Mouse (Mus musculus): ENCODE data around the gene Olfr1377.
"Not testable (repeated sequence)": the region's sequence is repeated elsewhere in the genome, so short reads cannot be mapped to it uniquely, and the experiment has no call there.

GRCm38 (mm10) chr11:51029381-51029780, 47.6 kb downstream of the Olfr1377 start:
- TF ChIP-seq CTCF (IDR thresholded peaks at IDR 0.05; ENCODE audit: borderline replicate concordance, insufficient read depth, low read length); POLR2A (IDR thresholded peaks at IDR 0.05; ENCODE audit: low read depth, low read length): not testable (repeated sequence)

Measured in embryonic fibroblast, embryonic 13.5 days (primary cell).